Mouse (Mus musculus): Measurements from ENCODE around the gene Dpp9.

Dpp9 gene

GRCm38 (mm10) chr17:56139355-56139754 lies 79.3 kb downstream of the Dpp9 start:
- no peak for DNase-seq

GRCm38 (mm10) chr17:56137839-56138613 lies 80.7 kb downstream of the Dpp9 start:
- DNase-seq: no peak
